Mouse (Mus musculus): ENCODE data around the gene Emc3. TPM values are rescaled to one million over a fixed set of nuclear protein-coding genes. Genes with fewer than 3 reads are reported as not detected.

Emc3 gene
- total and polyA plus RNA-seq, 3 experiments = 52.7 to 90.9 (median 64.6) TPM

GRCm38 (mm10) chr6:113513944-113514343 lies 17.5 kb downstream of the Emc3 start:
- TF ChIP-seq ETS1 (conservative IDR thresholded peaks at IDR 0.05; ENCODE audit: low read depth, low read length) (no peak), MAZ (IDR thresholded peaks at IDR 0.05; ENCODE audit: low read depth, low read length) (no peak), KAT2A (IDR thresholded peaks at IDR 0.05; ENCODE audit: insufficient replicate concordance, low read length) (no peak)
- in situ Hi-C loops (cut with MboI; ENCODE audit: low pct_ligation_motif_present, low pct_unique_long_range_greater_than_20kb, low sequenced_read_pairs) = no loop called here

GRCm38 (mm10) chr6:113508947-113509280 lies 22.5 kb downstream of the Emc3 start:
- no peaks in the 10 kb centered on the region for H3K27me3 ChIP-seq (replicated peaks)
- H3K9me3 ChIP-seq (replicated peaks; ENCODE audit: low read length) = no peaks in the 10 kb centered on the region
- H3K4me1 ChIP-seq (ENCODE audit: control insufficient read depth in 1 of 2, insufficient read depth in 2 of 2) = no peaks in the 10 kb centered on the region; a peak in 1 of 4 replicates
- in situ Hi-C loops (cut with MboI; ENCODE audit: low pct_ligation_motif_present, low pct_unique_long_range_greater_than_20kb, low sequenced_read_pairs) = no loop called here
- no peak overlapping the region for H3K4me3 ChIP-seq (replicated peaks in 1 of 3; ENCODE audit: low read depth in 2 of 3, low read length in 2 of 3, poor library complexity in 1 of 3)
- H3K27ac ChIP-seq (ENCODE audit: insufficient read depth, low read depth) = no peak overlapping the region
- H3K9ac ChIP-seq (ENCODE audit: insufficient read depth, low read depth) = no peak overlapping the region
- peaks cover 2 to 27% of the 10 kb centered on the region in 2 experiments for H3K36me3 ChIP-seq (replicated peaks in 1 of 2; ENCODE audit: control insufficient read depth in 1 of 2, insufficient read depth in 1 of 2, low read length in 1 of 2)
- dilution Hi-C loops (cut with MboI; ENCODE audit: extremely low pct_ligation_motif_present, extremely low pct_unique_long_range_greater_than_20kb, low sequenced_read_pairs) = no loop called here
- no peak for TF ChIP-seq POLR2AphosphoS2 (IDR thresholded peaks at IDR 0.05; ENCODE audit: low read depth, low read length)
- TF ChIP-seq MEF2A (IDR thresholded peaks at IDR 0.05; ENCODE audit: borderline replicate concordance, low read depth, low read length) = no peak
- no peak for TF ChIP-seq CHD1 (IDR thresholded peaks at IDR 0.05; ENCODE audit: low read depth, low read length)
- no peak for TF ChIP-seq KAT2A (IDR thresholded peaks at IDR 0.05; ENCODE audit: insufficient replicate concordance, low read length)
- no peak for TF ChIP-seq EP300 (IDR thresholded peaks at IDR 0.05; ENCODE audit: low read length)
- TF ChIP-seq RCOR1 (conservative IDR thresholded peaks at IDR 0.05; ENCODE audit: low read depth, low read length) = no peak
- no peak for TF ChIP-seq ELF1 (IDR thresholded peaks at IDR 0.05; ENCODE audit: low read depth, low read length)
- TF ChIP-seq UBTF (IDR thresholded peaks at IDR 0.05; ENCODE audit: low read depth, low read length) = no peak
- no peak for TF ChIP-seq TBP (conservative IDR thresholded peaks at IDR 0.05; ENCODE audit: low read depth, low read length)
- TF ChIP-seq MAX (IDR thresholded peaks at IDR 0.05; ENCODE audit: low read length) = no peak
- TF ChIP-seq RAD21 (IDR thresholded peaks at IDR 0.05; ENCODE audit: low read depth, low read length) = no peak
- TF ChIP-seq SMC3 (IDR thresholded peaks at IDR 0.05; ENCODE audit: low read depth, low read length) = no peak
- TF ChIP-seq HCFC1 (IDR thresholded peaks at IDR 0.05; ENCODE audit: low read depth, low read length) = no peak
- TF ChIP-seq PAX5 (IDR thresholded peaks at IDR 0.05; ENCODE audit: low read length) = no peak
- TF ChIP-seq POLR2A (IDR thresholded peaks at IDR 0.05; ENCODE audit: low read depth, low read length) = no peak
- no peak for TF ChIP-seq ETS1 (conservative IDR thresholded peaks at IDR 0.05; ENCODE audit: low read depth, low read length)
- TF ChIP-seq GABPA (IDR thresholded peaks at IDR 0.05; ENCODE audit: insufficient replicate concordance, low read depth, low read length) = no peak
- no peak for TF ChIP-seq JUND (conservative IDR thresholded peaks at IDR 0.05; ENCODE audit: low read depth, low read length)
- TF ChIP-seq MYC (IDR thresholded peaks at IDR 0.05; ENCODE audit: low read depth, low read length) = no peak
- no peak for TF ChIP-seq SIN3A (IDR thresholded peaks at IDR 0.05; ENCODE audit: low read length)
- H3K79me2 ChIP-seq (replicated peaks; ENCODE audit: control insufficient read depth, extremely low read depth, insufficient read depth, poor library complexity, severe bottlenecking) = no peaks in the 10 kb centered on the region
- no peak for DNase-seq (ENCODE audit: extremely low read depth)
- no peak overlapping the region; the same call in 1 of the 2 replicates for H3K4me2 ChIP-seq (ENCODE audit: insufficient read depth, low read depth, poor library complexity, severe bottlenecking)

More at GRCm38 (mm10) chr6:113513944-113514343, 17.5 kb downstream of the Emc3 start:
- Histone ChIP-seq H3K4me1 (ENCODE audit: control insufficient read depth in 1 of 2, insufficient read depth in 2 of 2) (no peaks in the 10 kb centered on the region; a peak in 1 of 4 replicates), H3K27me3 (replicated peaks) (no peaks in the 10 kb centered on the region), H3K79me2 (replicated peaks; ENCODE audit: control insufficient read depth, extremely low read depth, insufficient read depth, poor library complexity, severe bottlenecking) (no peaks in the 10 kb centered on the region), H3K4me2 (ENCODE audit: insufficient read depth, low read depth, poor library complexity, severe bottlenecking) (no peak overlapping the region), H3K9me3 (replicated peaks; ENCODE audit: low read length) (no peaks in the 10 kb centered on the region), H3K27ac (ENCODE audit: insufficient read depth, low read depth) (no peak overlapping the region), H3K9ac (ENCODE audit: insufficient read depth, low read depth) (no peak overlapping the region), H3K4me3 (replicated peaks in 1 of 3; ENCODE audit: low read depth in 2 of 3, low read length in 2 of 3, poor library complexity in 1 of 3) (no peak overlapping the region), H3K36me3 (replicated peaks in 1 of 2; ENCODE audit: control insufficient read depth in 1 of 2, insufficient read depth in 1 of 2, low read length in 1 of 2) (peaks cover 48 to 77% of the 10 kb centered on the region in 2 experiments)
- no peak for DNase-seq (ENCODE audit: extremely low read depth)
- dilution Hi-C loops (cut with MboI; ENCODE audit: extremely low pct_ligation_motif_present, extremely low pct_unique_long_range_greater_than_20kb, low sequenced_read_pairs) = no loop called here
